Mouse (Mus musculus) heart, postnatal 25 days (tissue): ENCODE data around the gene Hnrnpul2. TPM values are rescaled to one million over a fixed set of nuclear protein-coding genes. Genes with fewer than 3 reads are reported as not detected.
"Not testable (repeated sequence)": the region's sequence is repeated elsewhere in the genome, so short reads cannot be mapped to it uniquely, and the experiment has no call there.

Source experiments
- DNase-seq: peaks from one replicate; pipeline ENCODE4 v3.0.0; 2022; ENCODE audit warnings: low spot score
- intact Hi-C: fragments of 180-260 bp; cut with DNase I; formaldehyde crosslinking; loops from one replicate; pipeline ENCODE4 v1.15.1; 2025
- total RNA-seq, 2 experiments: library from RNA; stranded (reverse); gene quantifications; 2 replicates each; pipeline ENCODE4 v1.2.3; 2021

The Hnrnpul2 gene
- total RNA-seq, 2 experiments from 2014 or later, result 42.5 to 49.4 TPM

- intact Hi-C loops, result loop anchor here (2.0 to 5.0 kb wide), 3 partner anchors 24 to 268 kb away; partner anchors contain the start of genes 1810009A15Rik and Gm49416
Observed at GRCm38 (mm10) chr19:8844371-8845129, 24.7 kb downstream of the Hnrnpul2 start.

GRCm38 (mm10) chr19:8848356-8848755 lies 28.5 kb downstream of the Hnrnpul2 start:
- intact Hi-C loops, result no loop called here

More at GRCm38 (mm10) chr19:8844371-8845129, 24.7 kb downstream of the Hnrnpul2 start:
- DNase-seq, result peak; percentile 28

GRCm38 (mm10) chr19:8850402-8850901 lies 30.6 kb downstream of the Hnrnpul2 start, which contains the start of gene Lrrn4cl:
Gene Lrrn4cl, plus strand, starts transcription at chr19:8850768.
- intact Hi-C loops, result no loop called here
- DNase-seq, result peak; percentile 44

More at GRCm38 (mm10) chr19:8848356-8848755, 28.5 kb downstream of the Hnrnpul2 start:
- DNase-seq, result no peak

GRCm38 (mm10) chr19:8851639-8852038 lies 31.8 kb downstream of the Hnrnpul2 start:
- no peak for DNase-seq
- intact Hi-C loops, result no loop called here

GRCm38 (mm10) chr19:8852236-8852928 lies 32.6 kb downstream of the Hnrnpul2 start:
- intact Hi-C loops, result no loop called here
- DNase-seq, result peak; percentile 19

GRCm38 (mm10) chr19:8853117-8853516 lies 33.3 kb downstream of the Hnrnpul2 start:
- intact Hi-C loops, result no loop called here
- no peak for DNase-seq

- DNase-seq, result no peak
- intact Hi-C loops, result no loop called here
Observed at GRCm38 (mm10) chr19:8857689-8858088, 37.9 kb downstream of the Hnrnpul2 start.

- no peak for DNase-seq
- intact Hi-C loops, result loop anchor here (1.0 kb wide), 1 partner anchor 251 kb away; no protein-coding TSS in a partner anchor
Observed at GRCm38 (mm10) chr19:8859018-8859417, 39.2 kb downstream of the Hnrnpul2 start.

GRCm38 (mm10) chr19:8864265-8864664 lies 44.5 kb downstream of the Hnrnpul2 start:
- no peak for DNase-seq
- intact Hi-C loops, result no loop called here

- intact Hi-C loops, DNase-seq: not testable (repeated sequence)
Observed at GRCm38 (mm10) chr19:8870381-8870780, 50.6 kb downstream of the Hnrnpul2 start.

GRCm38 (mm10) chr19:8870838-8871237 lies 51.0 kb downstream of the Hnrnpul2 start:
- DNase-seq, result no peak
- intact Hi-C loops, result no loop called here

GRCm38 (mm10) chr19:8871267-8872186 lies 51.7 kb downstream of the Hnrnpul2 start, which contains the start of gene Ubxn1:
Gene Ubxn1, plus strand, starts transcription at chr19:8871496.
- intact Hi-C loops, result no loop called here

GRCm38 (mm10) chr19:8872266-8872840 lies 52.5 kb downstream of the Hnrnpul2 start:
- intact Hi-C loops, result no loop called here
- DNase-seq, result no peak

More at GRCm38 (mm10) chr19:8871267-8872186, 51.7 kb downstream of the Hnrnpul2 start, which contains the start of gene Ubxn1:
- DNase-seq, result peak; percentile 97

GRCm38 (mm10) chr19:8875031-8875430 lies 55.2 kb downstream of the Hnrnpul2 start:
- intact Hi-C loops, result no loop called here
- no peak for DNase-seq

GRCm38 (mm10) chr19:8880311-8881033 lies 60.7 kb downstream of the Hnrnpul2 start, which contains the start of gene Uqcc3:
Gene Uqcc3, minus strand, starts transcription at chr19:8880923.
- DNase-seq, result peak; percentile 83
- intact Hi-C loops, result no loop called here

- DNase-seq, result no peak
- intact Hi-C loops, result no loop called here
Observed at GRCm38 (mm10) chr19:8881034-8881392, 61.2 kb downstream of the Hnrnpul2 start.

- intact Hi-C loops, result no loop called here
Observed at GRCm38 (mm10) chr19:8883616-8884015, 63.8 kb downstream of the Hnrnpul2 start, which contains the start of the genes Lbhd1 and Gm49403. Gene Lbhd1, plus strand, starts transcription at chr19:8883732. Gene Gm49403, plus strand, starts transcription at chr19:8883930.

More at GRCm38 (mm10) chr19:8883616-8884015, 63.8 kb downstream of the Hnrnpul2 start, which contains the start of the genes Lbhd1 and Gm49403:
- DNase-seq, result no peak
